Mouse (Mus musculus): ENCODE measurements around the gene Rrp12. TPM values are rescaled to one million over a fixed set of nuclear protein-coding genes. Genes with fewer than 3 reads are reported as not detected.

Rrp12 gene
- total RNA-seq, 2 experiments from 2014 or later = 10.7 to 12.9 TPM

GRCm38 (mm10) chr19:41852423-41852822 lies 43.5 kb downstream of the Rrp12 start:
- no peak for DNase-seq
- intact Hi-C loops (cut with DNase I) = no loop called here

DNA sequence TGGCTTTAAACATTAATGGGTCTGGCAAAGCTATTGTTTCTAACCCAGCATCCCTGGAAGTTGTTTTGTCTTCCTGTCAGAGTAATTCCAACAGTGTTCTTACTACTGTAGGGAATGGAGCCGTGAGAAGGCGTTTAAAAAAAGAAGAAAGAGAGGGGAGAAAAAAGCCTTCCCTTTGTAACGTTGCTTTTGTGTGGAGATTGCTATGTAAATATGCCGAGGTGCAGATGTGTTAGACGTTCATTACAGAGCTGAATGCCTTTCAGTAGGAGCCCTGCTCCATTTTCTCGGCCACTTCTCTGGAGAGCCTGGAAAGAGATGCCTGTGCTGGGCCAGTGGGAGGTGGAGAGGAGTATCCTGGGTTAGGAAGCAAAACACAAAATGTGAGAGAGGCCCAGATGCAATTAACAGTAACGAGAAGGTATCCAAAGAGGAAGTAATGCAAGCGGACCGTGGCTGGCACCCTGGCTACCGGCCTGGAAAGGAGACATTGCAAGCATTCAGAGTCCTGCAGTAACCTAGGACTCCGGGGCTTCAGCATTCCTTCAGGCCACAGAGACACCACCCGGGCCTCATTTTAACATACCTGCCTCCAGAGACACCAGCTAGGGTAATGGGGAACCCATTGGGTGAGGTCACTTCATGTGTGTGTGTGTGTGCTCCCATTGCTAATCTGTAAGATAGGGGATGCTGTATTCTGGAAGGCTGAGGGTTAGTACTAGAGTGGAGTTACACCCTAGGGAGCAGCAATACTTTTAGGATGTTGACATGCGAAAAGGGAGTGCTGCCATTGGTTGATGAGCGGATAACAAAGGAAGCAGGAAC lies 45.0 kb downstream of the Rrp12 start:
- intact Hi-C loops (cut with DNase I) = no loop called here
- DNase-seq = no peak

DNA sequence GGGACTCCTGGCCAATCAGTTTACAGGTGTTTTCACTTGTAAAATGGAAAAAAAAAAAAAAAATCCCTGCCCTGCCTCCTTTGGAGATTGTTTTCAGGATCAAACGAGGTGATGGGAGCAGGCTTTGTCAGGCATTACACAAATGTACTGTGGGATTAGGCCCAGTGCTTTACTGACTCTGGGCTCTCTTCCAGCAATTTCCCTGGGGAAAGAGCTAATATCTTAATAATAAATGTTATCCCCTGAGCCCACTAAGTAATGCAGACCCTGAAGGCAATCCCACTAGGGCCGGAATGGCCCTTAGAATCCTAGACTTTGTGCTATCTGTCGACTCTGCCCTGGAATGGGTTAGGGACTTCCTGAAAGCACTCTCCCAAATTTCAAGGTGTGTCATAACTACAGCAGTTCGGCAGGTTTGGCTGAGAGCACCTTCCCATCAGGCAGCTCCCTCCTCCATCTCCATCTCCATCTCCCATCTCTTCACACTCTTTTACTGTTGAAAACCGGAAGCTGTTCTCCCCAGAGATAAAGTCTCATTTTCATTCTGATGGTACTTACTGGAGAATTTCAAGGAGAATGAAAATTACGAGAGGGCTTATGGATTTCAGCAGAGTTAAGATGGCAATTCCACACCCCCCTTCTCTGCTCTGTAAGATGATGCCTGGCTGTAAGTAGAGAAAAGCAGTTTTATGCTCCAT lies 45.8 kb downstream of the Rrp12 start:
- intact Hi-C loops (cut with DNase I) = no loop called here
- DNase-seq = no peak

GRCm38 (mm10) chr19:41847992-41848851 lies 47.8 kb downstream of the Rrp12 start, which contains the start of gene Frat2:
Gene Frat2, minus strand, starts transcription at chr19:41848132.
- peak; percentile 88 to 90 for DNase-seq
- intact Hi-C loops (cut with DNase I) = loop anchor here (2.0 to 5.0 kb wide), 2 partner anchors 15 to 46 kb away; partner anchors contain the start of gene Arhgap19

DNA sequence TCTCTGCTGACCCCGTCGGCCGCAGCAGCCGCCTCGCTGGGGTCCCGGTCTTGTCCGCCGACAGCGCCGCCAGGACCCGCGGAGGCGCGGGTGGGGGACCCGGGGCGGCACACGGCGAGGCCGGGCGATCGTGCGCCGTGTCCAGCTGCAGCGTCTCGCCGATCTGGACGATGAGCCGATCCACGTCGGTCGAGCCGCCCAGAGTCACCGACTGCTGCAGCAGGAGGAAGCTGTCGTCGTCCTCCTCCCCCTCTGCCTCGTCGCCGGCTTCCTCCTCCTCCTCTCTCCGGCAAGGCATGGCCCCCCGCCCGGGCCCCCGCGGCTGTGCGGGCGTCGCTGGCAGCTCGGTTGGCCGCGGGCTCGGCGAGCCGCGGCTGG lies 48.4 kb downstream of the Rrp12 start:
- DNase-seq = peak in 1 of 2 experiments; percentile 60
- intact Hi-C loops (cut with DNase I) = loop anchor here (2.0 to 5.0 kb wide), 2 partner anchors 15 to 45 kb away; partner anchors contain the start of gene Arhgap19

DNA sequence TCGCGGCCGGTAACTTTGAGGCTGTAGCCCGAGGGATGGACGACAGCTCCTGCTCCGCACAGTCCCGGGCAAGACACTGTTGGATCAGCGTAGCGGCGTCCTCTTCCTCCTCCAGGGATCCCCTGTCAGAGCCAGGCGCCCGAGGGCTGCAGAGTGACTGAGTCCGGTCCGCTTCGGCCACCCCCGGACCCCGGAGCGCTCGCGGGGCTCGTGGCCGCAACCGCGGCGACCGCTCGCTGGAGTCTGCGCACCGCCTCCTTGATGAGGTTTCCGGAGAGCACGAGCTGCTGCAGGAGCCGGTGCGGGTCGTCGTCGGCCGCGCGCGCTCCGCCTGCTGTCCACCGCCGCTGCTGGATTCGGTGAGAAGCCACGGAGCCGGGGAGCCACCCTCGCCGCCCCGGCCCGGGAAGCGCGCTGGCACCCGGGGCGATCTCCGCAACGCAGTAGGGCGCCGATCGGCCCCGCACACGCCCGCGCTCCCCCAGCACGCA lies 48.8 kb downstream of the Rrp12 start:
- intact Hi-C loops (cut with DNase I) = loop anchor here (2.0 to 5.0 kb wide), 2 partner anchors 14 to 45 kb away; partner anchors contain the start of gene Arhgap19

GRCm38 (mm10) chr19:41846366-41847090 lies 49.4 kb downstream of the Rrp12 start:
- intact Hi-C loops (cut with DNase I) = loop anchor here (2.0 to 5.0 kb wide), 2 partner anchors 14 to 44 kb away; partner anchors contain the start of gene Arhgap19
- peak; percentile 20 to 33 for DNase-seq

More for the DNA sequence above, 48.8 kb downstream of the Rrp12 start:
- peak; percentile 59 to 60 for DNase-seq

- intact Hi-C loops (cut with DNase I) = no loop called here
- DNase-seq = no peak
These were observed 51.6 kb downstream of the Rrp12 start for GRCm38 (mm10) chr19:41844345-41844744.

GRCm38 (mm10) chr19:41842706-41843105 lies 53.3 kb downstream of the Rrp12 start:
- intact Hi-C loops (cut with DNase I) = no loop called here
- DNase-seq = no peak

DNA sequence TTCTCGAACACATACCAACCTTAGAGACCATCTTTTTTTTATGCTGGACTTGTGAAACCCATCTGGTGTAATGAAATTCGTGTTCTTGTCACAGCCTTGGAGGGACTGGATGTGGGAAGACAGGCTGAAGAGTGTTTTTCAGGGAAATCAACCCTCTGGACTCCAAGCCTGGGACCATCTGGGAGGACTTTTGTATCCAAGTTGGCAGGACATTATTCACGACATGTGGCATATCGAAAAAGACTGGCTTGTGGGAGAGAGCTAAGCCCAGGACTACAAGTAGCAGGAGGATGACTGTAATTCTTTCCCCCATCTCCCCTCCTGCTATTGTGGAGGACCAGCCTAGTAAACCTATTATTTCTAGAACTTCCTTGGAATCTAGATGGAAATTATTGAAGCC lies 53.8 kb downstream of the Rrp12 start:
- intact Hi-C loops (cut with DNase I) = no loop called here
- no peak for DNase-seq

DNA sequence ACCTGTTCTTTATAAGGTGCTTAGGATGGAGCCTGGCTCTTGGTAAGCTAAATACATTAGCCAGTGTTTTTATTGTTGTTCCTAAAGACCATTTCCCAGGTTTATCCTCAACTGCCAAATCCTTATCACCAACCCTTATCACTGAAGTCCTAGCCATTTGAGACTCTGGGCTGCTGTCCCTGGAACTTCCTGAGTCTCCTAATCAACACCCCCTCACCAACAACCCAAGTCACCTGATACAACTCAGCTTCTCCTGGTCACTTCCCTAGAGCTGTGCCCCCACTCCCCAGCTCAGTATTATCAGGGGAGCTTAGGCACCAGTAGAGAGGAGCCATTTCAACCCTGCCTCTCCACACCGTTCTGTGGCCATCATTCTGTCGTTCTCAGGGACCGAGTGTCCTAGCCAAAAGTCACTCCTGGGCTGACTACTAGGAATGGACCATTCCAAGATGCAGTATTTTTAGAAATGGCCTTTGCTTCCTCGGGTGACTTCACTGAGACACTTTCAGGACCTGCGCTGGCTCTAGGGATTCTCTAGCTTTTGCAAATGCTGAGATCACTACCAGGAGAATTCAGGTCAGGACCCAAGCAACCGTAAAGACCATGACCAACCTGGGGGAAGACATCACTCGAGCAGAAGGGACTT lies 54.7 kb downstream of the Rrp12 start:
- intact Hi-C loops (cut with DNase I) = no loop called here

GRCm38 (mm10) chr19:41839685-41840084 lies 56.3 kb downstream of the Rrp12 start:
- no peak for DNase-seq
- intact Hi-C loops (cut with DNase I) = no loop called here

More for the DNA sequence above, 54.7 kb downstream of the Rrp12 start:
- no peak for DNase-seq

- intact Hi-C loops (cut with DNase I) = no loop called here
- no peak for DNase-seq
These were observed 57.2 kb downstream of the Rrp12 start for GRCm38 (mm10) chr19:41838808-41839207.

DNA sequence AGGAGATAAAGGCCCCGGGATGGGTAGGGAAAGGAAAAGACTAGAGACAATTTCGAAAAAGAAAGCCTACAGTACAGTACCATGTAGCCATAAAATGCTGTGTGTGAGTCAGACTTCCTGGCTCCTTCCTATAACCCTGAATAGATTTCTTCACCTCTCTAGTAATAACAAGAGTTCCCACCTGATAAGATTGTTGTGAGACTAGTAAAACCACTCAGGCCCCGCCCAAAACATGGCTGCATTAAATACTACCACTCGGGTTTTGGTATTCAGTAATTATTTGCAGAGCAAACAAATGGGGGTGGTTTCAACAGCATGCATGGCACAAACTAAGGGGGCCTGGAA lies 58.1 kb downstream of the Rrp12 start:
- no peak for DNase-seq
- intact Hi-C loops (cut with DNase I) = no loop called here

GRCm38 (mm10) chr19:41837194-41837916 lies 58.6 kb downstream of the Rrp12 start:
- intact Hi-C loops (cut with DNase I) = no loop called here
- DNase-seq = no peak

- intact Hi-C loops (cut with DNase I) = no loop called here
- DNase-seq = no peak
These were observed 59.3 kb downstream of the Rrp12 start for GRCm38 (mm10) chr19:41836719-41837118.

- DNase-seq = no peak
- intact Hi-C loops (cut with DNase I) = no loop called here
These were observed 60.2 kb downstream of the Rrp12 start for GRCm38 (mm10) chr19:41835816-41836215.

DNA sequence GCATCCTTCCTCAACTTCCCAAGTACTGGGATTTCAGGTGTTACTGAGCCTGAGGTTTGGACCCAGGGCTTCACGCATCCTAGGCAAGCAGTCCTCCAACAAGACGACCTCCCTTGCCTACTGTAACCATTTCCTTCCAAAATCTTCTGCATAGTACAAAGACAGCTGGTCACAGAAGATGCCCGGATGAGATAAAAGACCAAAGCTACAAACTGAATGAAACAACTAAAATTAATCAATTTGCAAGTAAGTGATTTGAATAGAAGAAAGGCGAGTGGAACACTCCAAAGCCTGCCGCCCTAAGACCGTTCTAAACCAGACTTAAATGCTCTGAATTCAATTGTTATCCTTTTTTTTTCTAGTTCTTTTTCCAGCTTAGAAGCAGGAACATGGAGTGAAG lies 60.6 kb downstream of the Rrp12 start:
- intact Hi-C loops (cut with DNase I) = no loop called here
- DNase-seq = no peak

Measured in heart, postnatal 14 days (tissue).